Mouse (Mus musculus) bone marrow, adult 2 months (tissue): Measurements from ENCODE around the gene Krt39. TPM values are rescaled to one million over a fixed set of nuclear protein-coding genes. Genes with fewer than 3 reads are reported as not detected.

Experiments used
- H3K27ac ChIP-seq: fragments of 200-500 bp; 2 replicates; pipeline ENCODE4 v1.5.1; 2012; ENCODE audit warnings: low read depth, mild to moderate bottlenecking, control low read depth, inconsistent platforms, low read length; ENCODE audit not compliant: control insufficient read depth, poor library complexity, insufficient read depth
- H3K4me1 ChIP-seq: fragments of 200-500 bp; 2 replicates; pipeline ENCODE4 v1.6.1; 2011; ENCODE audit warnings: low read length; ENCODE audit not compliant: control insufficient read depth, insufficient read depth
- H3K4me3 ChIP-seq: fragments of 200-500 bp; replicated peaks from 2 replicates; pipeline ENCODE3; 2011; ENCODE audit warnings: mild to moderate bottlenecking, low read depth, low read length, control low read depth; ENCODE audit not compliant: control insufficient read depth
- CTCF ChIP-seq: fragments of 200-500 bp; IDR thresholded peaks from 2 replicates; pipeline ENCODE4 v1.5.1; 2011; ENCODE audit warnings: low read length, control low read depth; ENCODE audit not compliant: control insufficient read depth, insufficient read depth
- POLR2A ChIP-seq: fragments of 200-500 bp; IDR thresholded peaks from 2 replicates; pipeline ENCODE4 v1.6.1; 2011; ENCODE audit warnings: low read depth, mild to moderate bottlenecking, control low read depth, low read length, borderline replicate concordance; ENCODE audit not compliant: control insufficient read depth
- WGBS: fragments of 180-500 bp; shearing (Covaris S2); methylation state at CpG from one replicate; pipeline ENCODE4 v1.1.7; 2018; 5-methylcytosine and 5-hydroxymethylcytosine counted together
- polyA plus RNA-seq: library from polyadenylated mRNA; stranded (reverse); fragments of >200 nt; gene quantifications from 2 replicates; pipeline ENCODE4 v1.2.4, GENCODE M21; 2011; ENCODE audit warnings: low replicate concordance; ENCODE audit not compliant: missing spikeins, insufficient read depth, insufficient read length

The Krt39 gene
- polyA plus RNA-seq, 1 experiment = not detected

GRCm38 (mm10) chr11:99490624-99491023 is 30.5 kb downstream of the Krt39 start:
- H3K4me3 ChIP-seq = no peak overlapping the region
- 63% methylated on average over 4 of the region's 4 CpGs for WGBS
- TF ChIP-seq POLR2A = no peak
- no peak for TF ChIP-seq CTCF
- H3K4me1 ChIP-seq = no peaks in the 10 kb centered on the region
- H3K27ac ChIP-seq = no peak overlapping the region

- no peak for TF ChIP-seq CTCF
- TF ChIP-seq POLR2A = no peak
- no peak overlapping the region for H3K27ac ChIP-seq
- WGBS = 57% methylated on average over 3 of the region's 3 CpGs
- no peak overlapping the region for H3K4me3 ChIP-seq
- H3K4me1 ChIP-seq = no peaks in the 10 kb centered on the region
Measured at GRCm38 (mm10) chr11:99489233-99489632, 31.9 kb downstream of the Krt39 start.

- 76% methylated on average over 3 of the region's 3 CpGs for WGBS
- H3K27ac ChIP-seq = no peak overlapping the region
- H3K4me3 ChIP-seq = no peak overlapping the region
- H3K4me1 ChIP-seq = no peaks in the 10 kb centered on the region; the same call in 1 of the 2 replicates
- TF ChIP-seq POLR2A (no peak), CTCF (no peak)
Measured at GRCm38 (mm10) chr11:99474981-99475380, 46.2 kb downstream of the Krt39 start.

- 75% methylated on average over 6 of the region's 6 CpGs for WGBS
- no peak overlapping the region for H3K4me3 ChIP-seq
Measured at GRCm38 (mm10) chr11:99473433-99473832, 47.7 kb downstream of the Krt39 start.

GRCm38 (mm10) chr11:99472405-99472804 is 48.7 kb downstream of the Krt39 start:
- TF ChIP-seq POLR2A (no peak), CTCF (no peak)
- Histone ChIP-seq H3K27ac (no peak overlapping the region), H3K4me3 (no peak overlapping the region), H3K4me1 (no peaks in the 10 kb centered on the region; the same call in 1 of the 2 replicates)
- 59% methylated on average over 4 of the region's 4 CpGs for WGBS

More at GRCm38 (mm10) chr11:99473433-99473832, 47.7 kb downstream of the Krt39 start:
- Histone ChIP-seq H3K4me1 (no peaks in the 10 kb centered on the region; the same call in 1 of the 2 replicates), H3K27ac (no peak overlapping the region)
- TF ChIP-seq CTCF (no peak), POLR2A (no peak)

GRCm38 (mm10) chr11:99471946-99472345 is 49.2 kb downstream of the Krt39 start:
- 82% methylated on average over 6 of the region's 6 CpGs for WGBS

GRCm38 (mm10) chr11:99469228-99469627 is 51.9 kb downstream of the Krt39 start:
- WGBS = 74% methylated on average over 4 of the region's 4 CpGs
- Histone ChIP-seq H3K4me3 (no peak overlapping the region), H3K27ac (no peak overlapping the region), H3K4me1 (no peaks in the 10 kb centered on the region; the same call in 1 of the 2 replicates)
- TF ChIP-seq POLR2A (no peak), CTCF (no peak)

More at GRCm38 (mm10) chr11:99471946-99472345, 49.2 kb downstream of the Krt39 start:
- TF ChIP-seq POLR2A = no peak
- no peak for TF ChIP-seq CTCF
- Histone ChIP-seq H3K27ac (no peak overlapping the region), H3K4me3 (no peak overlapping the region), H3K4me1 (no peaks in the 10 kb centered on the region; the same call in 1 of the 2 replicates)

GRCm38 (mm10) chr11:99468566-99468965 is 52.6 kb downstream of the Krt39 start:
- Histone ChIP-seq H3K4me1 (no peaks in the 10 kb centered on the region), H3K27ac (no peak overlapping the region), H3K4me3 (no peak overlapping the region)
- TF ChIP-seq POLR2A (no peak), CTCF (no peak)
- WGBS = 73% methylated on average over 11 of the region's 11 CpGs

GRCm38 (mm10) chr11:99466316-99466715 is 54.8 kb downstream of the Krt39 start:
- Histone ChIP-seq H3K4me1 (no peaks in the 10 kb centered on the region), H3K27ac (no peak overlapping the region), H3K4me3 (no peak overlapping the region)
- WGBS = 36% methylated on average over 7 of the region's 7 CpGs
- no peak for TF ChIP-seq CTCF
- TF ChIP-seq POLR2A = no peak
